Comparison of ENCODE assay signal across 9 mouse cellular contexts in genomic region chr5:66756821-66757705, GRCm38 (mm10). TPM values are rescaled to one million over a fixed set of nuclear protein-coding genes. Genes with fewer than 3 reads are reported as not detected.
A peak's percentile ranks its signal among the peaks of the same experiment; 100 is the strongest.
DNase-seq lines count a peak whose midpoint lies in the region; ATAC-seq and TF ChIP-seq lines count a peak whose summit lies in the region.
"Had no signal": no experiment of that assay in that cellular context is flagged by ENCODE, and none has a peak within 500 bp of the region (broad histone marks: within the 10 kb centered on the region; RNA-seq: fewer than 3 reads in every experiment).

No protein-coding gene starts in this region.

- POLR2A ChIA-PET in Patski (lab: Charles Lee): interaction anchor here (0.6 to 0.9 kb wide), 5 partner anchors 10 to 194 kb away, joined by 3 read pairs; no protein-coding TSS in a partner anchor

- ATAC-seq in Patski: peak; percentile 47
- peak; percentile 82 for ATAC-seq in forebrain, postnatal 0 days
- peak; percentile 81 for ATAC-seq in neural tube, embryonic 13.5 days (ENCODE audit: low read depth)
- ATAC-seq: intestine, embryonic 15.5 days had no signal

- H3K9ac ChIP-seq in forebrain, postnatal 0 days: no peak overlapping the region
- H3K9ac ChIP-seq in neural tube, embryonic 13.5 days: 0 out of 2 replicates have a peak overlapping the region, but pooled peaks have one; percentile 23
- H3K9ac ChIP-seq: intestine, embryonic 15.5 days had no signal

- no peak overlapping the region for H3K4me3 ChIP-seq in kidney, adult 2 months (ENCODE audit: insufficient read depth, low read depth, low read length)
- H3K4me3 ChIP-seq in forebrain, postnatal 0 days (ENCODE audit: low read depth, low read length): no peak overlapping the region
- H3K4me3 ChIP-seq in neural tube, embryonic 13.5 days: no peak overlapping the region
- H3K4me3 ChIP-seq: intestine, embryonic 15.5 days had no signal

- no peaks in the 10 kb centered on the region; the same call in 1 of the 2 replicates for H3K4me1 ChIP-seq in kidney, adult 2 months (ENCODE audit: control insufficient read depth, insufficient read depth, low read length)
- H3K4me1 ChIP-seq in forebrain, postnatal 0 days (ENCODE audit: insufficient read depth): peaks cover 4% of the 10 kb centered on the region; the same call in 1 of the 2 replicates
- peaks cover 31% of the 10 kb centered on the region for H3K4me1 ChIP-seq in neural tube, embryonic 13.5 days (replicated peaks)
- H3K4me1 ChIP-seq: intestine, embryonic 15.5 days had no signal

- CTCF ChIA-PET in Patski (lab: Charles Lee): interaction anchor here (1.0 to 1.3 kb wide), 3 partner anchors 9 to 15 kb away, joined by 3 to 4 read pairs (median 4); partner anchors contain the start of gene Limch1

- H3K36me3 ChIP-seq in kidney, adult 2 months (ENCODE audit: control insufficient read depth, insufficient read depth, low read length): no peaks in the 10 kb centered on the region
- H3K36me3 ChIP-seq in forebrain, postnatal 0 days (ENCODE audit: insufficient read depth): no peaks in the 10 kb centered on the region
- H3K36me3 ChIP-seq in neural tube, embryonic 13.5 days: no peaks in the 10 kb centered on the region
- H3K36me3 ChIP-seq: intestine, embryonic 15.5 days had no signal

- no peaks in the 10 kb centered on the region for H3K9me3 ChIP-seq in forebrain, postnatal 0 days (ENCODE audit: low read length)
- H3K9me3 ChIP-seq in neural tube, embryonic 13.5 days: no peaks in the 10 kb centered on the region
- H3K9me3 ChIP-seq: intestine, embryonic 15.5 days had no signal

- H3K27me3 ChIP-seq in kidney, adult 2 months (replicated peaks; ENCODE audit: control insufficient read depth, insufficient read depth, low read length): no peaks in the 10 kb centered on the region
- H3K27me3 ChIP-seq in Patski: no peaks in the 10 kb centered on the region
- H3K27me3 ChIP-seq in forebrain, postnatal 0 days (ENCODE audit: insufficient read depth, low read length): no peaks in the 10 kb centered on the region
- H3K27me3 ChIP-seq in neural tube, embryonic 13.5 days: no peaks in the 10 kb centered on the region
- H3K27me3 ChIP-seq: intestine, embryonic 15.5 days had no signal

- no peak for TF ChIP-seq CTCF in kidney, adult 2 months (conservative IDR thresholded peaks at IDR 0.05; ENCODE audit: insufficient read depth, insufficient read length, low read depth, low read length)
- no peak for TF ChIP-seq CTCF in Patski (IDR thresholded peaks at IDR 0.05)
- no peak for TF ChIP-seq CTCF in forebrain, postnatal 0 days (IDR thresholded peaks at IDR 0.05; ENCODE audit: low read depth)

- no peak for TF ChIP-seq POLR2A in kidney, adult 2 months (IDR thresholded peaks at IDR 0.05; ENCODE audit: low read depth, low read length)

- no peak overlapping the region for H3K4me2 ChIP-seq in forebrain, postnatal 0 days (ENCODE audit: low read depth)
- H3K4me2 ChIP-seq in neural tube, embryonic 13.5 days: no peak overlapping the region
- H3K4me2 ChIP-seq: intestine, embryonic 15.5 days had no signal

- H3K27ac ChIP-seq in kidney, adult 2 months (ENCODE audit: insufficient read depth, low read depth, low read length): no peak overlapping the region
- peak overlapping the region; percentile 50 for H3K27ac ChIP-seq in forebrain, postnatal 0 days (ENCODE audit: low read depth, low read length)
- peak overlapping the region; percentile 54 for H3K27ac ChIP-seq in neural tube, embryonic 13.5 days (replicated peaks)
- H3K27ac ChIP-seq: intestine, embryonic 15.5 days had no signal

- peak; percentile 23 for DNase-seq in kidney, adult 2 months
- DNase-seq in kidney, adult 18-20 months: no peak
- DNase-seq in Patski (ENCODE audit: low read depth, low spot score): no peak
- DNase-seq in forebrain, postnatal 0 days: peak; percentile 50
- no peak for DNase-seq in yolk sac, embryonic 10.5 days (ENCODE audit: low spot score)
- no peak for DNase-seq in cerebellum, postnatal 14 days
- DNase-seq: thymus, postnatal 36 days had no signal

- in situ Hi-C loops in Patski (cut with MboI; ENCODE audit: low pct_unique_long_range_greater_than_20kb): no loop called here

- WGBS in kidney, adult 2 months: 57% methylated on average over 10 of the region's 10 CpGs
- WGBS in forebrain, postnatal 0 days: 61% methylated on average over 10 of the region's 10 CpGs
- 56% methylated on average over 10 of the region's 10 CpGs for WGBS in neural tube, embryonic 13.5 days

RNA-seq across cellular contexts. Expression of gene Limch1, which starts 11.4 kb away (rescaled TPM):
- polyA plus RNA-seq in kidney, adult 2 months (2012; rRNA removed): 21.5 and 27.0 TPM in 2 replicates
- polyA plus RNA-seq in Patski (2021): 41.1 TPM
- 114 and 133 TPM in 2 replicates for total RNA-seq in forebrain, postnatal 0 days (2014; rRNA removed)
- polyA plus RNA-seq in forebrain, postnatal 0 days (2015; fragmentation: Nextera tagmentation; extraction: Ambion mirVana): 49.5 and 62.8 TPM in 2 replicates
- 52.8 and 62.9 TPM in 2 replicates for polyA plus RNA-seq in neural tube, embryonic 13.5 days (2015; fragmentation: Nextera tagmentation; extraction: Ambion mirVana)

Comparison
In these comparisons a context has a peak if more than half of its experiments do, and no peak if none do; other contexts are left out.
1. DNase-seq: peak in kidney, adult 2 months (single experiment) and forebrain, postnatal 0 days (single experiment); none in kidney, adult 18-20 months (single experiment), Patski (single experiment), yolk sac, embryonic 10.5 days (single experiment) and cerebellum, postnatal 14 days (0 of 2).
2. Peak in every context shown above with its lines, with median percentiles within 50 percentile points of each other: ATAC-seq.